Mouse (Mus musculus): ENCODE results near the gene Abcd4. TPM values are rescaled to one million over a fixed set of nuclear protein-coding genes. Genes with fewer than 3 reads are reported as not detected.
A peak's percentile ranks its signal among the peaks of the same experiment; 100 is the strongest.

The Abcd4 gene
- 12.1 and 12.8 TPM in 2 replicates for polyA plus RNA-seq (2015; fragmentation: Nextera tagmentation; extraction: Ambion mirVana)

DNA sequence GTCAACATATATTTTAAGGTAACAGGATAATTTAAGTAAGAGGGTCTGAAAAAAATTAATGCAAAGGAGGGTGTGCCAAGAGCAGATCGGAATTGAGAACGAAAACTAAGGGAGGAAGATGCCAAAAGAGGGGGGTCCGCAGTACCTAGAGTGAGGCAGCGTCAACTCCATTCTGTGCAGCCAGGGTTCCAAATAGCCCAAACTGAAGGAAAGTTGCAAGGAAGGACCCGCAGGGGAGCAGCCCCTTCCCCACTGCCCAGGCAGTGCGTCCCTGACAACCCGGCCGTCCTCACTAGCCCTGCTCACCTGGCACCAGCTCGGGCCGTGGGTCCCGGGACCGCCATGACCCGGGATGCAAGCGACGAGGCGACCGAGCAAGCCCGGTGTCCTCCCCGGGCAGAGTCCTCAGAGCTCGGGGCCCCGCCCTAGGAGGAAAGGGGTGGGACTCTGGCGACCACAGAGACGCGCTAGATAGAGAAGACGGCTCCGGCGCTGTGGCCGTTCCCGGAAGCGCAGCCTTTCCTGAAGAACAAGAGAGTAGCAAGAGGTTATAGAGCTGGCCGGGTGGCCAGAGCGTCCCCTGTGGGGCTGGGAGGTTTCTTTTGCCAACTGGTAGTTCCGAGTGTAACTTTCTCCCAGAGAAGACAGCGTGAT lies at the start of gene Abcd4:
Gene Abcd4 (minus strand): TSS at position 437 of the 654 bp plus-strand sequence.
- Histone ChIP-seq H3K9me3 (no peaks in the 10 kb centered on the region), H3K4me2 (replicated peaks) (peak within 1 kb of the TSS; percentile 72), H3K36me3 (no peaks in the 10 kb centered on the region), H3K27me3 (no peaks in the 10 kb centered on the region), H3K4me3 (peak within 1 kb of the TSS; percentile 80), H3K9ac (replicated peaks) (peak within 1 kb of the TSS; percentile 83), H3K27ac (replicated peaks) (peak within 1 kb of the TSS; percentile 25; the same call in 1 of the 2 replicates), H3K4me1 (peaks cover 9% of the 10 kb centered on the region)
- under 1% methylated on average over 34 of the region's 34 CpGs for WGBS
- peak; percentile 98 for ATAC-seq (replicated peaks)

DNA sequence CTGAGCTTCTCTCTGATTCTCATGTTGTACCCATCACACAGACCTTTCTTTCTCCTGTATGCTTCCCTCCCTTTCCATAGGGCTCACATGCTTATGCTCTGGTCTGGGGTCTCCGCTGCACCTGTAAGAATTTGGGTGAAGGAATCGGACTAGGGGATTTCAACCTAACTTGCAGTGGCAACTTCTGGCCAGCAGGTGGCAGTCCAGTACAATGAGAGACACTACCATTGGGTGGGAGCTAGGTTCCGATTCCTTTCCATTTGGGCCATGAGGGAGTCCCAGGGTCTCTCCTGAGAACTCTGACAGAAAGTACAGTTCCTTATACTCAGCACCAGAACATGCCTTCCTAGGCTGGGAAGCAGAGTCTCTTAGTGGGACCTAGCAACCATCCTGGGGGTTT lies 36.7 kb upstream of the Abcd4 start:
- 9% methylated on average over 3 of the region's 3 CpGs for WGBS
- no peaks in the 10 kb centered on the region for H3K27me3 ChIP-seq
- no peak overlapping the region for H3K4me2 ChIP-seq (replicated peaks)
- no peaks in the 10 kb centered on the region for H3K9me3 ChIP-seq
- no peaks in the 10 kb centered on the region for H3K36me3 ChIP-seq
- H3K9ac ChIP-seq (replicated peaks) = no peak overlapping the region
- no peak overlapping the region for H3K27ac ChIP-seq (replicated peaks)
- no peaks in the 10 kb centered on the region for H3K4me1 ChIP-seq
- no peak overlapping the region for H3K4me3 ChIP-seq
- ATAC-seq (replicated peaks) = no peak

DNA sequence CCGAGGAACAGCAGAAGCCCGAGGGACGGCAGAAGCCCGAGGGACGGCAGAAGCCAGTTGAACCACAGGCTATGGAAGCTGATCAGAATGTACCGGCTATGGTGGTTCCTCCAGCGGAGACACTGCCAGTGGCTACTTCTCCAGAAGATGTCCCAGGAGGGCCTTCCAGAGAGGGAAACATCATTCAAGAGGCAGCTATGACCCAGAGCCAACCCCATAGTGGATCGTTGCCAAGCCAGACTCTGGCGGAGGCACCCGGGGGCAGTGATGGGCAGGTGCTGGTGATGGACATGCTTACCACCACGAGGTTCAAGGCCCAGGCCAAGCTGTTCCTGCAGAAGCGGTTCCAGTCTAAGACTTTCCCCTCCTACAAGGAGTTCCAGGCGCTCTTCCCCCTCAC lies 33.0 kb upstream of the Abcd4 start:
- no peak overlapping the region for H3K4me2 ChIP-seq (replicated peaks)
- WGBS = 90% methylated on average over 13 of the region's 13 CpGs
- no peak overlapping the region for H3K4me3 ChIP-seq
- ATAC-seq (replicated peaks) = no peak
- no peaks in the 10 kb centered on the region for H3K36me3 ChIP-seq
- H3K27ac ChIP-seq (replicated peaks) = no peak overlapping the region
- H3K27me3 ChIP-seq = no peaks in the 10 kb centered on the region
- no peak overlapping the region for H3K9ac ChIP-seq (replicated peaks)
- no peaks in the 10 kb centered on the region for H3K4me1 ChIP-seq
- no peaks in the 10 kb centered on the region for H3K9me3 ChIP-seq

DNA sequence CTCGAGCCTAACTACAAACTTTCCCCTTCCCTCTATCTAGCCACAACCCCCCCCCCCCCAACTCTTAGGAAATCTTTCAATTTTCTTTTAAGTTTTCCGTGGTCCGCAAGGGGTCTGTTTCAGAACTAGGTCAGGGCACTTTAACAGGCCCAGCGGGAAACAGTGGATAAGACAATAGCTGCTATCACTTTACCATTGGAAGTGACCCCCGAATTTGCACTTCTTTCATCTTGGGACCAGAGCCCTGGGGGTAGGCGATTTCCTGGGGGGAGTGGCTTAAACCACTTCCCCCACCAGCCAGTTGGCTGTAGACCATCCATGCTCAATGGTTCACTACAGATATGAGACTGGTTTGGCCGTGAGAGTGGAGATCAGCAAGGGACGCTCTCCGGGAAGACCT lies 23.4 kb upstream of the Abcd4 start, which contains the start of gene Vrtn:
Gene Vrtn (plus strand): TSS at position 366 of the 400 bp plus-strand sequence.
- Histone ChIP-seq H3K9ac (replicated peaks) (no peak within 1 kb of the TSS), H3K27me3 (peaks cover 36% of the 10 kb centered on the region), H3K4me3 (no peak within 1 kb of the TSS), H3K4me2 (replicated peaks) (no peak within 1 kb of the TSS), H3K36me3 (no peaks in the 10 kb centered on the region), H3K4me1 (0 out of 2 replicates have a peak, but pooled peaks cover 2% of the 10 kb centered on the region), H3K9me3 (no peaks in the 10 kb centered on the region), H3K27ac (replicated peaks) (no peak within 1 kb of the TSS)
- WGBS = 10% methylated on average over 9 of the region's 9 CpGs
- no peak for ATAC-seq (replicated peaks)

DNA sequence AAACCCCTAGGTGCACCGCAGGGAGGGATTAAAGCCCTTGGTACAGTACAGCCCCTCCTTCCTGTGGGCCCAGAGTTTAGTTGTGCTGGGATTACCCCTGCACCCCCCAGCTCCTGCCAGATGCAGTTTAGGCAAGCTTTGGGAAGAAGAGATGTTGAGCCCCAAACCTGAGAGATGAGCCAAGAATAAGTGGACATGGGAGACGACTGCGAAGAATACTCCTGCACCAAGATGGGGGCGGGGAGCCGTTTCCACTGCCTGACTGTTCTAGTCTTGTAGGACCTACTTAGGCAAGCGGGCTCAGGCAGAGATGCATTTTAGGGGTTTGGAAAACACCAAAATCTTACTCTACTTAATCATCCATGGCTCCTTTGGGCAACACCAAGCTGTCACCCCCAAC lies 23.0 kb upstream of the Abcd4 start:
- Histone ChIP-seq H3K4me3 (no peak overlapping the region), H3K27me3 (peaks cover 36% of the 10 kb centered on the region), H3K4me2 (replicated peaks) (no peak overlapping the region), H3K36me3 (no peaks in the 10 kb centered on the region), H3K9me3 (no peaks in the 10 kb centered on the region), H3K9ac (replicated peaks) (no peak overlapping the region), H3K27ac (replicated peaks) (no peak overlapping the region), H3K4me1 (0 out of 2 replicates have a peak, but pooled peaks cover 2% of the 10 kb centered on the region)
- 13% methylated on average over 6 of the region's 6 CpGs for WGBS
- ATAC-seq (replicated peaks) = no peak

DNA sequence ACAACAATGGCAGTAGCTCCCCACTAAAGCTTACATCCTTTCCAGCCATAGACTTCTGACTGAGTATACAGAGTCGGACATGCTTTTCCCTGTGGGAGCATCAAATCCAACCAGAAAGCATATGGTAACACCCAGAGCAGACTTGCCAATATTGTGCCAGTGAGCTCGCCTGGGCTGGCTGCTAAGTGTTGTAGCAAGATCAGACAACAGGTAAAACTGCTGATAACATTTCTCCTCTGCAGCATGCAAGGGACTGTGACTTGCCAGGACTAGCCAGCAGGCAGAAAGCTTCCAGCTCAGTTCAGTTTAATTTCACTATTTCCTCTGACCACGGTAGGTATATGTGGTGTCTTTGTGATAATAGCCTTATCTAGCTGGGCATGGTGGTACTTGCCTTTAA lies 14.7 kb upstream of the Abcd4 start:
- H3K36me3 ChIP-seq = no peaks in the 10 kb centered on the region
- no peak for ATAC-seq (replicated peaks)
- H3K27ac ChIP-seq (replicated peaks) = no peak overlapping the region
- H3K9me3 ChIP-seq = no peaks in the 10 kb centered on the region
- H3K4me1 ChIP-seq = no peaks in the 10 kb centered on the region
- no peak overlapping the region for H3K4me3 ChIP-seq
- H3K4me2 ChIP-seq (replicated peaks) = no peak overlapping the region
- no peaks in the 10 kb centered on the region for H3K27me3 ChIP-seq
- 70% methylated on average over 3 of the region's 3 CpGs for WGBS
- no peak overlapping the region for H3K9ac ChIP-seq (replicated peaks)

DNA sequence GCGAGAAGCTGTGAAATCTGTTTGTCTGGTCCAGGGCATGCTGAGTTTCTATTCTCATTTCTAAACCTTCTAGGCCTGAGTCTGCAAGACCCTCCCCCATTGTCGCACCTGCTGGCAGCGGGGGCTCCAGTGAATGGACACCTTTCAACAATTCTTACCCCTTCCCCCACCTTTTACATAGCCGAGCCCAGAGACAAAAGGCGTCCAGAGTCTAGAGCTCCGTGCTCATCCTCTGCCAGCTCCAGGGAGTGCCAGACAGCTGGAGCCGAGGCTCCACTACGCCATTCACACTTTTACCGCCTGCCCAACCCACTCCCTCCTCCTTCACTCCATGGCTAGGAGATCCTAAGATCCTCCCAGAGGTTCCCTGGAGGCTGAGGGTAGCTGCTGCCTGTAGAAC lies 7.9 kb upstream of the Abcd4 start:
- peak overlapping the region; percentile 31; the same call in 1 of the 2 replicates for H3K27ac ChIP-seq (replicated peaks)
- H3K4me2 ChIP-seq (replicated peaks) = peak overlapping the region; percentile 26
- H3K4me1 ChIP-seq = peaks cover 10% of the 10 kb centered on the region
- H3K36me3 ChIP-seq = no peaks in the 10 kb centered on the region
- no peak overlapping the region for H3K4me3 ChIP-seq
- under 1% methylated on average over 9 of the region's 9 CpGs for WGBS
- peak overlapping the region; percentile 11; the same call in 1 of the 2 replicates for H3K9ac ChIP-seq (replicated peaks)
- ATAC-seq (replicated peaks) = peak; percentile 75
- H3K27me3 ChIP-seq = no peaks in the 10 kb centered on the region
- H3K9me3 ChIP-seq = no peaks in the 10 kb centered on the region

DNA sequence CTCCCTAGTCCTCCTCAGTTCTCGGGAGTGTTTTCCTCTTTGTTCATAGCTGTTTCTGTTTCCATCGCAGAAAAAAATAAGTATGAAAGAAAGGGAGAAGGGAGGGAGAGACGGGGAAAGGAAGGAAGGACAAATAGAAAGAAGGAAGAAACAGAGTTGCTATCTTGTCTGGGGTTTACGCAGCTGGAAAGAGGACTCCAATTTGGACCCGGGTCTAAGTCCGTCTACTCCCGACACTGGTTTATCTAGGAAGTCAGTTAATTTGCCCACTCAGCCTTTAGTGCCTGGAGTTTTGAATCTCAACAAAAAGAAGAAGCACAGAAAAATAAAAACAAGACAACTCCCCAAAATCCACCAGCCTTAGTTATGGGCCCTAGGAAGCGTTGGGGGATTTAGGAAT lies 7.4 kb upstream of the Abcd4 start:
- Histone ChIP-seq H3K27me3 (no peaks in the 10 kb centered on the region), H3K9ac (replicated peaks) (no peak overlapping the region), H3K4me3 (no peak overlapping the region), H3K4me2 (replicated peaks) (no peak overlapping the region), H3K36me3 (no peaks in the 10 kb centered on the region), H3K27ac (replicated peaks) (0 out of 2 replicates have a peak overlapping the region, but pooled peaks have one; percentile 31), H3K9me3 (no peaks in the 10 kb centered on the region), H3K4me1 (peaks cover 10% of the 10 kb centered on the region)
- 20% methylated on average over 8 of the region's 8 CpGs for WGBS
- no peak for ATAC-seq (replicated peaks)

DNA sequence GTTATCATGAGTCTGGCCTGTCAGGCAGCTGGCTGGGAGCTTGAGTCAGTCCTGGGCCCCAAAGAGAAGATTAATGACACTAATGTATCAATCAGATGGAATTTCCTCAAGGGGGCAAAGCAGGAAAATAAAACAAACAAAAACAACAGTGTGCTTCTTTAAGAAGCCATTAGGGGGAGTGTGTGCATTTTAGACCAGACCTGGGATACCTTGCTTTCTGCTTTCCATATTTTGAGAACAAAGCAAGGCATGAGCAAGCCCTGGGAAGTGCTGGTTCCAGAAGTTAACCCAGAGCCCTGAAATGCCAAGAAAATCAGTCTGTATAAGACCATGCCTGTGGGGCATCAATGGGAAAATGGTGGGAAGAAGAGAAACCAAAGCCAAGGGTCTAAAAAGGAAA lies 3.8 kb upstream of the Abcd4 start:
- Histone ChIP-seq H3K4me3 (no peak overlapping the region), H3K9me3 (no peaks in the 10 kb centered on the region), H3K9ac (replicated peaks) (no peak overlapping the region), H3K4me1 (peaks cover 20% of the 10 kb centered on the region), H3K36me3 (no peaks in the 10 kb centered on the region), H3K4me2 (replicated peaks) (no peak overlapping the region), H3K27ac (replicated peaks) (no peak overlapping the region), H3K27me3 (no peaks in the 10 kb centered on the region)
- no peak for ATAC-seq (replicated peaks)

DNA sequence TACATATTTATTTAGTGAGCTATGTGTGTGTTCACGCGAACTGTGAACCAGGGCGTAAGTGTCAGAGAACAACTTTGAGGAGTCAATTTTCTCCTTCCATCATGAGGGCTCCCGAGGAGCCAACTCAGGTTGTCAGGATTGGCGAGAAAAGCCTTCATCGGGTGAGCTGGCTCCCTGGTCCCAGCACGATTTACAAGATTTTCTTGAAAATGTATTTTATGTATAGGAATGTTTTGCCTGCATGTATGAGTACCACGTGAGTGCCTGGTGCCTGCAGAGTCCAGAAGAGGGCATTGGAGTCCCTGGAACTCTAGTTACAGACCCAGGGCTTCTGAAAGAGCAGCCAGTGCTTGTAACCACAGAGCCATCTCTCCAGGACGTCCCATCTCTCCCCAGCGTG lies 450 bp upstream of the Abcd4 start:
- WGBS = 5% methylated on average over 10 of the region's 10 CpGs
- Histone ChIP-seq H3K27ac (replicated peaks) (no peak overlapping the region), H3K9ac (replicated peaks) (peak overlapping the region; percentile 83)

DNA sequence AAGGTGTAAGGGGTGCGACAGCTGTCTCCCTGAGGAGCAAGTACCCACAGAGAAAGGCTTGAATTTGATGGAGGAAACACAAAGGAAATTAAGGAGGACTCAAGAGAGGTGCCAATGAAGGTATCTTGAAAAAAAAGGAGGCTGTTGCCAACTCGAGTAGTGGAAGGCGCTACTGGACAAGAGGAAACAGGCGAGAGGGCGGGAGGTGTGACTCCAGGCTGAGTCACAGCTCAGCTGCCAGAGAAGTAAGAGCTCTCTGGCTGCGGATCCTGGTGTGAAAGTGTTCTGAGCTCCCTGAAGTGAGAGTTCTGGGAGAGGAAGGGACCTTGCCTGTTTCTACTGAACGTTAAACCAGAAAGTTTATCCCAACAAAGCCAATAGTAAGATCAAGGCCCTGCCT lies 2.7 kb downstream of the Abcd4 start:
- no peaks in the 10 kb centered on the region for H3K9me3 ChIP-seq
- no peak overlapping the region for H3K9ac ChIP-seq (replicated peaks)
- WGBS = 71% methylated on average over 7 of the region's 7 CpGs
- ATAC-seq (replicated peaks) = no peak
- H3K27ac ChIP-seq (replicated peaks) = no peak overlapping the region
- peaks cover 9% of the 10 kb centered on the region for H3K4me1 ChIP-seq
- H3K36me3 ChIP-seq = no peaks in the 10 kb centered on the region
- H3K4me2 ChIP-seq (replicated peaks) = no peak overlapping the region
- H3K27me3 ChIP-seq = no peaks in the 10 kb centered on the region
- H3K4me3 ChIP-seq = no peak overlapping the region

More for the DNA sequence above, 450 bp upstream of the Abcd4 start:
- Histone ChIP-seq H3K36me3 (no peaks in the 10 kb centered on the region), H3K4me3 (peak overlapping the region; percentile 80), H3K9me3 (no peaks in the 10 kb centered on the region), H3K4me2 (replicated peaks) (peak overlapping the region; percentile 72), H3K4me1 (peaks cover 9% of the 10 kb centered on the region), H3K27me3 (no peaks in the 10 kb centered on the region)
- ATAC-seq (replicated peaks) = peak; percentile 60

DNA sequence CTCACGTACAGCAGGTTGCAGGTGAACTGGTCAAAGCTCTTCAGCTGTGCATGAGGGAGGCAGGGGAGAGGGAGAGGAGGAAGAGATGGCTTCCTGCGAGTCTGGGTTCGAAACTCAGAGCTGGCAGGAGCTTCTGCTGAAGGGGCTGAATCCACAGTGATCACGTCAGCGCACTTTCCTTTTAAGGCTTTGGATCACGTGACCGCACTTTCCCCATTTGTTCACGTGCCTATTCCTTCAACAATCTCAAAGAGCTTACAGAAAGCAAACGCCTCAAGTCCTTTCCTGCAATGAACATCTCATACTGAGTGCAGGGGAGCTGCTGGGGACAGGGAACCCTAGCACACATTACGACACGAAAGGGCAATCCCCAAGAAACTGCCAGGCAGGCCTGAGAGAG lies 3.2 kb downstream of the Abcd4 start:
- Histone ChIP-seq H3K4me1 (peaks cover 9% of the 10 kb centered on the region), H3K4me3 (no peak overlapping the region), H3K9ac (replicated peaks) (no peak overlapping the region), H3K9me3 (no peaks in the 10 kb centered on the region), H3K36me3 (no peaks in the 10 kb centered on the region), H3K27me3 (no peaks in the 10 kb centered on the region), H3K27ac (replicated peaks) (no peak overlapping the region), H3K4me2 (replicated peaks) (no peak overlapping the region)
- WGBS = 84% methylated on average over 11 of the region's 11 CpGs
- ATAC-seq (replicated peaks) = no peak

DNA sequence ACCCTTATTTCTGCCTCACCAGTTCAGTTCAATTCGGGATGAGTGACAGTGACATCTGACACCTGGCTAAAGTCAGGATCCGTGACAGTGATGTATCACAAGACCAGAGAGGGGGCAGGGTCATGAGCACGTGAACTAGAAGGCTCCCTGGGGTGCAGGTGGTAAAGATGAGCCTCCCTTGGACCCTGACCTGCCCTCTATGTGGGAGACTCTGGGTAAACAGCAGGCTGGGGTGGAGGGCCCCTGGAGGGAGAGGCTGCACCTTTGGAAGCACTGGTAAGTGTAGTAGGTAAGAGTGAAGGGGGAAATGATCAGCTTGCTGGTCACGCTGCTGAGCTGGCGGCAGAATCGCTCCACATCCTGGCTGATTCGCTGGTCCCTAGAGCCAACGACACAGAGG lies 4.7 kb downstream of the Abcd4 start:
- H3K9me3 ChIP-seq = no peaks in the 10 kb centered on the region
- H3K9ac ChIP-seq (replicated peaks) = no peak overlapping the region
- no peaks in the 10 kb centered on the region for H3K27me3 ChIP-seq
- 74% methylated on average over 8 of the region's 8 CpGs for WGBS
- ATAC-seq (replicated peaks) = no peak
- no peak overlapping the region for H3K27ac ChIP-seq (replicated peaks)
- no peaks in the 10 kb centered on the region for H3K36me3 ChIP-seq
- no peak overlapping the region for H3K4me2 ChIP-seq (replicated peaks)
- no peak overlapping the region for H3K4me3 ChIP-seq
- H3K4me1 ChIP-seq = peaks cover 5% of the 10 kb centered on the region

Data from forebrain, embryonic 15.5 days (tissue).